Mouse (Mus musculus) frontal cortex, adult (tissue): ENCODE data around the gene Eno3.

Source experiments
- ATAC-seq: cut with Nextera tagmentation; 2 replicates; pipeline ENCODE4 v1.9.2; 2017; ENCODE audit warnings: mild to moderate bottlenecking, moderate library complexity, mixed read lengths; ENCODE audit not compliant: low TSS enrichment

The Eno3 gene

DNA sequence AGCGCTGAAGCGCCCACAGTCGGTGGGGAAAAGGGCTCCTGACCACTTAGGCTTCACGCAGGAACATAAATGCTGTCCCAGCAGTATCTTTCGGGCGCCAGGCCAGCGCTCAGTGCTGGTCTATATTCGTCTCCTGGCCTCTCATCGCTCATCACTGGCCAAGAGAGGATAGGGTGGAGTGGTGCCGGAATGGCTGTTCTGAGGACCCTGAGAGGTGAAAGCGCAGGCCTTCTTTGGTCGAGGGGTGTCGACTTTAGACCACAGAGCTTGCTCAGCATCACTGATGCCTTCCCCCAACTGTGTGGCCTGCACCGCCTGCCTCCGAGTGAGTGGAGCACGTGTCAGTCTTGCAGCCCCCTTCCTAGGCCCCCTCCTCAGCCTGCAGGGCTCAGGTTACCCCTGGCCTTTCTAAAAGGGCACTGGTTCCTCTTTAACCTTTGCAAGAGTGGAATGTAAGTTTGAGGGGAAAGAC, 510 bp upstream of the Eno3 start:
- no peak for ATAC-seq

DNA sequence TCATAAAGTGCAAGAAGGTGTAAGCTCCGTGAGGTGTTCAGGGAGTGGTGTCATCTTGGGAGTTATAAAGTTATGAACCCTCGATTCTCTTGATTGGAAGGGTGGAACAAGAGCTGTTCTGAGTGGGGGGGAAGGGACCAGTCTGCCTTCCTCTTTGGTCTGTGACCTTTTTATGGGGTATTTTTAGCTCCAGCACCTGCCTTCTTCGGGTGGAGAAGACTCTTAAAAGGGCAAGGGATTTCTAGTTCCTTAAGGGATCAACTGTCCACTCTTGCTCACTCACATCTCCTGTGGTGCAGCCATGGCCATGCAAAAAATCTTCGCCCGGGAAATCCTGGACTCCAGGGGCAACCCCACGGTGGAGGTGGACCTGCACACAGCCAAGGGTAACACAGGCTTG, 571 bp downstream of the Eno3 start:
- ATAC-seq: no peak

DNA sequence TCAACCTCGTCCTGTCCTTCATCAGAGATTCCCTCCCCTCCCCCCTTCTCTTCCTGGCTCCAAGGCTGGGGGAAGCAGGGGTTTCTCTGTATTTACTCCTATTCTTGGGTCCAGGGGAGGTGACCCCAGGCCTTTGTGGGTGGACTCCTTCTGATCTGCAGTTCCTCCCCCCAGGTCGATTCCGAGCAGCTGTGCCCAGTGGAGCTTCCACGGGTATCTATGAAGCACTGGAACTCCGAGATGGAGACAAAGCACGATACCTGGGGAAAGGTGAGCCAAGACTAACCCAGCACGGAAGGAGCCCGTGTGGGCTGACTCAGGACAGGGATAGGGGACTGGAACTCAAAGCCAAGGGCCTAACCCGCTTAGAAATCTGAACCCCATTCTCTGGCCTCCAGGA, 989 bp downstream of the Eno3 start:
- no peak for ATAC-seq

DNA sequence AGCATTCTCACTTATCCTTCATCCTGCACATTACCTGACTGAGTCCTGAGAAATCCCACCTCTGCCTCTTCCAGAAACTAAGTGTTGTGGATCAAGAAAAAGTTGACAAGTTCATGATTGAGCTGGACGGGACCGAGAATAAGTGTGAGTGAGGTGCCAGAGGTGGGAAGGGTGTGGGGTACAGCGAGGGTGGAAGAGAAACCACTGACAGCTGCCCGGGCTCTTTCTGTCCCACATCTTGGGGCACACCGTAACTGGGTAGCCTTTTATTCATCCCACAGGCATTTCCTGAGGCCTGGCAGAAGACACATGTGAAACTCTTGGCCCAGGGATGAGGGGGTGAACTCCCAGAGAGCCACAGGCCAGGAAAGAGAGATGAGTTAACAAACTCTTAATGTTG, 1.5 kb downstream of the Eno3 start:
- no peak for ATAC-seq

DNA sequence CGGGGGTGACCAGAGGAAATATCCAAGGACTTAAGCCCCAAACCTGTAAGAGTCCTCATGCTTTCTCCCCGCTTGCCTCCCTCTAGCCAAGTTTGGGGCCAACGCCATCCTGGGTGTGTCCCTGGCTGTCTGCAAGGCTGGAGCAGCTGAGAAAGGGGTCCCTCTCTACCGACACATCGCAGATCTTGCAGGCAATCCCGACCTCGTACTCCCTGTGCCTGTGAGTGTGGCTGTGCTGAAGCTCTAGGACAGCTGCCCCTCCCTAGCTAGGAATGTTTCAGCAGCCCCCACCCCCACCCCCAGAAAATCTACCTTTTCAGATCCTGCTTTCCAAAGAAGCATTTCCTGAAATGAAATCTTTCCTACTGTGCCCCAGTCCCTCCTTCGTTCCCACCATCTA, 1.9 kb downstream of the Eno3 start:
- ATAC-seq: no peak

DNA sequence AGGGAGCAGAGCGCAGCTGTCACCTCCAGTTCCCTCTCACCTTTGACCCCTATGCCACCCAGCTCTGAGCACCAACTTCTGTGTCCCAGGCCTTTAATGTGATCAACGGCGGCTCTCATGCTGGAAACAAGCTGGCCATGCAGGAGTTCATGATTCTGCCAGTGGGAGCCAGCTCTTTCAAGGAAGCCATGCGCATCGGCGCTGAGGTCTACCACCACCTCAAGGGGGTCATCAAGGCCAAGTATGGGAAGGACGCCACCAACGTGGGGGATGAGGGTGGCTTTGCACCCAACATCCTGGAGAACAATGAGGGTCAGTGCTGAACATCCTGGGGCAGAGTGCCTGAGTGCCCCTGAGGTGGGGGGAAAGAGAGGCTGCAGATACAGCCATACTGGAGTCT, 3.6 kb downstream of the Eno3 start:
- no peak for ATAC-seq

DNA sequence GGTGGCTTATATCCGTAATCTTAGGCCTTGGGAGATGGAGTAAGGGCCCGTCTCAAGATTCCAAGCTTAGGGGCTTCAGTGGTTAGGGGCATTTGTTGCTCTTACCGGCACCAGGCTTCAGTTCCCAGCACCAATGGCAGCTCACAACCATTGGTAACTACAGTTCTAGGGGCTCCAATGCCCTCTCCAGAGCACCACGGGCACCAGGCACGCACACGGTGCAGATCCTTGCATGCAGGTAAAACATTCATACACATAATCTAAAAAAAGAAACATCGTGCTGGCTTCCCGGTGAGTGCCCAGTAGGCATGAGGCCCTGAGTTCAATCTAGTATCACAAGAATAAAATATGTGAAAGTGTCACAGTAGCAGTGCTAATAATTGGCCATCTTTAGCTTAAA, 6.1 kb downstream of the Eno3 start:
- no peak for ATAC-seq

DNA sequence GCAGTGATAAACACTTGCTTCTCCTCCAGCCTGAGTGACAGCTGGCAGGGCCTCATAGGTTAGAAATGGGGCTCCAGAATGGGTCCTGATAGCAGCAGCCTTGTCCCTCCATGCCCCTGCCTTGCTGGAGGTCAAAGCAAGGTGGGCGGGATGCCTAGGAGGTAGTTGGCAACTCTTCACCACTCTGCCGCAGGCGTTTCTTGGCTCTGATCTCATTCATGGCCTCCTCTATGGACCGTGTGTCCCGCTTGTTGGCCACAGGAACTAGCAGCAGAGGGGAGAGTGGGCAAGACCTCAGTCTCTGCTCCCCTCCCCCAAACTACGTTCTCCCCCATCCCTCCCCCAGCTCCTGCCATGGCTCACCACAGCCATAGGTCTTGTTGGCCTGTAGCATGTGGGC, 7.0 kb downstream of the Eno3 start:
- ATAC-seq: no peak

DNA sequence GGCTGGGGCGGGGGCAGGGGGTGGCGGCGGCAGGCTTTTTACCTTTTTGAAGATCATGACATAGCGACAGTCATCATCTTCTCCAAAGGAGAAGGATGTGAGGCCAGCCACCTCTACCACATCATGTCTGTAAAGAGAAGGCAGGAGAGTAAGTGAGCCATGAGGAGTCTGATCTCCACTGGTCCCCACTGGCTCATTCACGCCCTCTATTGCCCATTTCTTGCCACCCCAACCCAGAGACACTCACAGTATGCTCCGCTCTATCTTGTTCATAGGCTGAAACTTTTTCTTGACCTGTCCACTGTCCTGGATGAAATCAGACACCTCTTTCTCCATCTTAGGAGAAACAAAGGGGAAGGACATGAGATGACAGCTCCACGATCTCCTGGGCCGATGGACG, 7.7 kb downstream of the Eno3 start:
- ATAC-seq: no peak

DNA sequence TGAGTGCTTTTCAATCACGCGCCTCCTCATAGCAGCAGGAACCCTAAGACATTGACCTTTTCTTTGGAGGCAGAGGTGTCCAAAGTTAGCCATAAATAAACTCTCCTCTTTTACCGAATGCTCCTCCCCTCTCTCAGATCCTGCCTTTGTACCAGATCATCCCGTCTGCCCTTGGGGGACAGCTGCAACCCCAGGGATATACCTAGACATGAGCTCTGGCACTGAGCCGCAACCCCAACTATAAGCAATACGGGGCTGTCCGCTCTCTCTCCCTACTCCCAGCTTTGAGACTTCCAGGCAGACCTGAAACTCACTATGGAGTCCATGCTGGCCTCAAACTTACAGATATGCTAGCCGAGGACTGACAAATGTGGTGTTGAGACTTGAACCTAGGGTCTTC, 9.7 kb downstream of the Eno3 start:
- no peak for ATAC-seq

DNA sequence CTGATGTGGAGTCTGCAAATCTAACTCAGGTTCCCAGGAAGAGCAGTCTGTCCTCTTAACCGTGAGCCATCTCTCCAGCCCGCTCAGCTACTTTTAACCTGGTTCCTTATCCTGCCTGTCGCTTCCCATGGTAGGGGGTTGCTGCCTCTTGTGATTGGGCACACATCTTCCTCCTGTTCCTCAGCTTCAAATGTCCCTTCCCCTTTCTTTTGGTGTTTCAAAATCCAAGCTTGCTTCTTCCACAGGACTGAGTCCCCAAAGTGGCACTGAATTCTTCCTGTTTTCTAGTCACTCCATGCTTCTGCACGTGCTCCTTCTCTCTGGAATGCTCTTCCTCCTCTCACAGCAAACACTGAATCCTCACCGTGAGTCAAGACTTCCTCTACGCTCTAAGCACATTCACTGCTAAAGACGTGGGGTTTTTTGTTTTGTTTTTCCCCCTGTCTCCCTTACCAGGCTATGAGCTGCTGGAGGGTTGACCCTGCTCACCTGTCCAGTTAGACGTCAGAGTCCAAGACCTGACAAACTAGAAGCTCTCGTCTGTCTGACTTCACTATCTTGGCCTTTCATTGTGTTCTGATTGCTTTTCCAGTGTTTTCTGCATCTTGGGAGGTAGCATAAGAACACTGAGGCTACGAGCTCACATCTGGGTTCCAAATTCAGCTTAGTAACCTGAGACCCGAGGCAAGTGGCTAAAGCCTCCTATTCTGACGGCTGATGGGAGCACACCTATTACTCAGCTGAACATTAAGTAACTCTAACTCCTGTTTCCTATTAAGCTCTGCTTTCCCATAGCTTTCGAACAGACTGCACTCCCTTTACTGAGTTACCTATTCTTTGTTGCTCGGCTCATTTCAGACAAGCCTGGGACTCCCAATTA, 10.5 kb downstream of the Eno3 start:
- no peak for ATAC-seq

DNA sequence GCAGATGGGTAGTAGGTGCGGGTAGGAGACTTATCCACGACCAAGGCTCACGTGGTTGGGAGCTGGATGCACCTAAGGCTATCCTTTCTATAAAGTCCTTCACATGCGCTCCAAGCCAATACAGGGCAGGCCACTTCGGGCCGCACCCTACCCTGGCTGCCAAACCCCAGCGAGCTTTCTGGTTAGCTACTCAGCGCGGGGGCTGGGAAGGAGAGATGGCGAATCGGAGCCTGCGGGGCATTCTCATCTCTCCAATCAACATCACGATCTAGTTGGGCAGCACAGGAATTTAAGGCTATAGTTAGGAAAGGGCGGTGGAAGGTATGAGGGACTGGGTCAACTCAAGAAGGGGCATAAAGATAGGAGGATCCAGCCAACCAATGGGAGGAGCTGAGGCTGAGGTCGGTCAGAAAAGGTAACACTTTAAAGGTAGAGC, 11.4 kb downstream of the Eno3 start:
- no peak for ATAC-seq

DNA sequence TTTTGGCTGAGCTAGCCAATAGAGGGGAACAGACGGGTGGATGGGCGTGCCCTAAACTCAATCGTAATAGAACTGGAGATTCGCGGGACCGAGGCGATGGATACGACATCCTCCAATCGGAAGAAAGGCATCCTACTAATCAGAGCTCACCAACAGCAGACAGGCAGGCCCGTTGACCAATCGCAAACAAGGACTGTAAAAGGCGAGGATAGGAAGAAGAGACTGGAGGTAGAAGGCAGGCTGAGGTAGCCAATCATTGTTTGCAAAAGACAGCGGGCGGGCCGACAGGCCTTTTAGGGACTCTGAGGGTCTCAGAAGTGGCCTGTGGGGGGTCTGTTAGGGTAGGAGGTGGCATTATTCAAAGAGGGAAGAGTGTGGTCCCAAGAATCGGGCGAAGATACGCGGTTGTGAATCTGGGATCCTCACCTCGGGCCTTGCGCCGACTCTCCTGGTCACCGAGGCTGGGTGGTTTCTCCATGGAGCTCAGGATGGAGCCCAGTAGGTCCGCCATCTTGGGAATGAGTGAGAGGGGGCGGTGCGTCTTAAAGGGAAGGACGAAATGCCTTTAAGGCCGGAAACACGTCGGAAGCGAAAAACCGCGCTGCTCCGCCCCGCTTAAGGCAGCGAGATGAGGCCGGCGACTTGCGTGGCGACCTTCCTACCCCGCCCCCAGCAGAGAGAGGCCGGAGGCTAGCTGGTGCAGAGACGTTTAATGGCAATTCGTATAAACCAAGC, 11.9 kb downstream of the Eno3 start, which contains the start of gene Spag7:
Gene Spag7, minus strand, starts transcription at position 646 of the 735 bp plus-strand sequence.
- ATAC-seq: peak; percentile 92

DNA sequence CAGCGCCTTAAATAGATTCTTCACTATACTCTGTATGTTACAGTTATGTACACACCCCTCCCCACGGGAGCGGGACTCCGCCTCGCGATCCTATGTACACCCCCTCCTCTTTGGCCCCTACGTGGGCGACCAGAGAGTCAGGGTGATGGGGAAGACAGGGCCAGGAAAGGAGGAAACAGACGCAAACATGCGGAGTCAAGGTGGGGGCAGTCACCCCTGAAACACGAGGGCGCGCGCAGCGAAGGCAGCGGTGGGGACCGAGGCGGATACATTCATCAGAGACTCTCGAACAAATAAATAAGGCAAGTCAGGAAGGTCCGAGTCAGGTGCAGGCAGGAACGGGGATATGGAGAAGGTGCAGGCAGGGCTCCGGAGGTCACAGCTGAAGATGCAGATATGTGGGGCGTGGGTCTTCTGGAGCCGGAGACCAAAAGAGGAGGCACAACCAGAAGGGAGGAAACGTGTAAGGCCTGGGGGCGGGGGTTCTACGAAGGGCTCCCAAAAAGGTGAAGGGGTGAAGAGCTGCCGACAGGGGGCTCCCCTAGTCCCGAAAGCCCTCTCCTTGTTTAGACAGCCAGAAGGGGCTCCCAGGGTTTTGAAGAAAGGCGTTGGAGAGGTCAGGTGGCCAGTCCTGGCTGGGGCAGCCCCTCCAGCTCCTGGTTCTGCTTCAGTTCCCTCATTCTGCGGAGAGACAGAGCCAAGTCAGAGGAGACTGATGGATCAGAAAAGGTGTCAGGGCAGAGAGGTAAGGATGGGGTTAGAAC, 12.8 kb downstream of the Eno3 start:
- 0 out of 2 replicates have a peak, but pooled peaks have one; percentile 8 for ATAC-seq

DNA sequence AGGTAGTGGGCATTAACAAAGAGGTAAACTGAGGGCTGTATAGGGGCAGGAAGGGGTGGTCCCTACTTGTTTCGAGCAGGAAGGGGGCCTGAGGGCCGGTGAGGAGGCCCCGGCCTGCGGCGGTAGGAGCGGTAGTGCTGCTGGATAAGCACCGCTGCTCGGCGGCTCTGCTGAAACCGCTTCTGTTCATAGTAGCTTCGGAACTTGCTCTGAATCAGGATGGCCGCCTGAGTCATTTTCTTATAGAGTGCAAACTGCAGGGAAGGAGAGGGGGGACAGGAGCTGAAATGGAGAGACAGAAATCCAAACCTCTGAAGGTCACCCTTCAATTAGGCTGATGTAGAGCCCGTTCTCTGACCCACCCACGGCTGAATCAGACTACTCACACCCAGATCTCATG, 13.5 kb downstream of the Eno3 start:
- ATAC-seq: no peak

DNA sequence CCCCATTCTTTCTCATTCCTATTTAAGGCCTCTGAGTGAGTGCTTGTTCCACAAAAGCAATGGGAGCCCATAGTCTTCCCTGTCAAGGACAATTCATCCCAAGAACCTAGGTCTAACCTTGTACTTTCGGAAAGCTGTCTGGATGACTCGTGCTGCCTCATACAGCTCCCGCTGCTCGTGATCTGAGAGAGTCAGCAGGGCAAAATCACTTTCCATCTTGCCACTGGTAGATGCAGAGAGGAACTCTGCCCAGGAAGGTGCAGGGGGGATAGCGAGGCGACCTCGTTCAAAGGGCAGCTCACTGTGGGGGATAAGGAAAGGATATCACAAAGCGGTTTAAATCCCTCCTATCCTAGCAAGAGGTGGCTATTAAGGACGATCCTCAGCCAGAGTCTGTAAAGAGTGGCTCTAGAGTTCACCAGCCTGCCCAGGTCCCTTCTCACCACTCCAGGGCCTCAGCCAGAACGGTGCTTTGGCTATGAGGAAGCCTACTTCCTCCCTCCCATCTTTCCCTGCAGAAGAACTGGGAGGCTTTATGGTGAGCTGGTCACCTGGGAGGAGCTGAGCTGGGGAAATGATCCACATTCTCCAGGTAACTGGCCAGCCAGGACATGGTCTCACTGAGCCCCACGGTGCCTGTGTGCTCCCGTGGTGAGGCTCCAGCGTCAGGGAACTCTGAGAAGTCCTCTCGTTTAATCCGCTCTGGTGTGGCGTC, 14.5 kb downstream of the Eno3 start:
- ATAC-seq: no peak

DNA sequence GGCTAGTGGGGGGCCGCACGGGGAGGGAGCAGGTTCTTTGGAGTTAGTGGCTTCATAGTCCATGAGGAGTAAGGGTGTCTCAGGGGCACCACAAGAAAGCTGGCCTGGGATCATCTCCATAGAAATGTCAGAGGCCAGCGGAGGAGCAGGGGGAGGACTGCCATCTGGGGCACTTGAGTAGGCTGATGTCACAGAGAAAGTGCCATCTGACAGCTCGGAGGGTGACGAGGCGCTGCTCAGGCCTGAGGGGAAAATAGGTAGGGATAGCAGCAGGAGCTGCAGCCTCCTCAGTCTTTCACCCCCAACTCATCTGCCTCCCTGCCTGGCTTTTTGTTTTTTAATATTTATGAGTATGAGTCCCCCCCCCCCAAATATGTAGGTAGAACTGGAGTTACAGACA, 17.0 kb downstream of the Eno3 start:
- ATAC-seq: no peak

DNA sequence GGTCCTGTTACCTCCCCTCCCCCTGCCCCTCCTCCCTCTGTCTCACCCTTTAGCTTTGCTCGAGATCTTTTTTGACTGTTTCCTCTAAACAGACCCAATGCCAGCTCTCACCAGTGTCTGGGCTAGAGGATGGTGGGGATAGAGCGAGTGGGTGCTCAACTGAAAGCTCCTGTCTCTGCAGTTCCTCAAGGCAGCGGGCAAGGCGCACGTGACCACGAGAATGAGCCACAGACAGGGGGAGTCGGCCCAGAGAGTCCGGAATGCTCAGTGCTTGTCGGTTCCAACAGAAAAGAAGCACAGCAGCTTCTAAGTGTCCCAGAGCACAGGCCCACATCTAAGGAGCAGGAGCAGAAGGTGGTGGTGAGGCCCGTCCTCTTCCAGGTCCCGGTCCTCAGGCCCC, 17.5 kb downstream of the Eno3 start:
- ATAC-seq: no peak

DNA sequence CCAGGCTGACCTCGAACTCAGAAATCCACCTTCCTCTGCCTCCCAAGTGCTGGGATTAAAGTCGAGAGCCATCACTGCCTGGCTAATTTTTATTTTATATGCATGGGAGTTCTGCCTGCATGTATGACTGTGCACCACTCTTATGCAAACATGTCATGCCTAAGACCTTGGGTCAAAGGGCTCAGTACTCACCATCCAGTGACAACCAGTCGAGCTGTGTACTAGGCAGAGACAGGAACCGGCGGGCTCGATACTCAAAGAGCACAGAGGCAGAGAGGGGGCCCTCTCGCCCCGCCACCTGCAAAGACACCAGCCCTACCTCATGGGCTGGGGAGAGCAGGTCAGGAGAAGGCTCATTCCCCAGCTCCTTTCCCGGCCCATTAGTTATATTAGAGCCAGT, 21.1 kb downstream of the Eno3 start:
- no peak for ATAC-seq

DNA sequence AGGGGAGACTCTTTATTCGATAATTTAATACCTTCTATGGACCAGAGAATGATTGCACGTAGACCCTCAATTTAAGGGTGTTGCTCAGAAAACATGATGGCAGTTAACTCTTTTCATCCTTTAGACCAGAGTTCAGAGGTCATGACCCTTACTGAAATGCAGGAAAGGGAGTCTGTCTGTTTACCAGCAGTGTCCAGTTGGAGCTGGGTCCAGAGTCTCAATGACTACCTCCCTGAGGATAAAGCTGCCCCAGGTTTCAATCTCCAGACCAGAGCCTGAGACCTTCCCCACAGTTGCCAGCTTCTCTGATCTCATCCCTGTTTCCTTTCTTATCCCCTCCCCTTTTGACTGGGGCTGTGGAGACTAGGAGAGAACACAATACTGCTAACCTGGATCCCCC, 21.6 kb downstream of the Eno3 start:
- no peak for ATAC-seq

DNA sequence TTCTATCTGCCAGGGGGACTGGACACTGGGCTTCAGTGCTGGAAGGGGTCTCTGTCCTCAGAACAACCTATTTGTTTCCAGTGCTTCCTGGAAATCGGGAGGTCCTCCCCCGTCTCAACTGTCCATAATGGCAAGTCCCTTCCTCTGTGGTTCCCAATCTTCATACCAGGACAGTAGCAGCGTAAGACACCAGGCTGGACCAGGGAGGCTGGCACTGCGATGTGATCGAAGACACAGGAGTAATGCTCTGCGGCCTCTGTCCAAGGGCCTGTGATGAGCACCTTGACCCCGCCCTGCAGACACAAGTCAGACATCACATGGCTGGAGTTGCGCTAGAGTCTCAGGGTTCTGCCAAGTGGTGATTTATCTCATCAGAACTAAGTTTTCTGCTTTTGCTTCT, 22.4 kb downstream of the Eno3 start:
- ATAC-seq: no peak

DNA sequence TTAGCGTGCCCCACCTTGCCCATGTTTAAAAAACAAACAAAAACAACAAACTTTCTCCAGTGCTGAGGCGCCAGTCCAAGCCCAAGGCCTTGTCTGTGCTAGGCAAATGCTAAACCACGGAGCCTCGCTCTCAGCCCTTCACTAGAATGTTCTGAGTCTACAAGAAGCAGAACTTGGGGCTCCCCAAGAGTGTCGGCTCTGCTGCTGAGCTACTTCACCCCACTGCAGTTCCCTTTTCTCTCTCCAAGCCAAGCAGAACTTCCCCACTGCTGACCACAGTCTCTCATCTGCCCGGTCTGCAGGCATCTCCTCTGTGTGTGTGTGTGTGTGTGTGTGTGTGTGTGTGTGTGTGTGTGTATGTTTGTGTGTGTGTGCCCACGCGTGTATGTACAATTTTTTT, 22.9 kb downstream of the Eno3 start:
- ATAC-seq: no peak
